Mouse (Mus musculus) kidney, postnatal 10 days (tissue): ENCODE measurements around the gene Iqgap2.

Experiments
- DNase-seq: peaks from one replicate; pipeline ENCODE4 v3.0.0; 2021; ENCODE audit warnings: mixed read lengths

Iqgap2 gene

GRCm38 (mm10) chr13:95884455-95884854, 7.3 kb downstream of the Iqgap2 start:
- no peak for DNase-seq

GRCm38 (mm10) chr13:95882001-95882400, 9.7 kb downstream of the Iqgap2 start:
- no peak for DNase-seq

GRCm38 (mm10) chr13:95881427-95881826, 10.3 kb downstream of the Iqgap2 start:
- DNase-seq = no peak

- peak; percentile 27 for DNase-seq
These were observed 11.1 kb downstream of the Iqgap2 start for GRCm38 (mm10) chr13:95880633-95881032.

- DNase-seq = no peak
These were observed 19.7 kb downstream of the Iqgap2 start for GRCm38 (mm10) chr13:95871993-95872392.

GRCm38 (mm10) chr13:95870626-95871025, 21.1 kb downstream of the Iqgap2 start:
- no peak for DNase-seq

- DNase-seq = no peak
These were observed 22.7 kb downstream of the Iqgap2 start for GRCm38 (mm10) chr13:95868896-95869540.

- no peak for DNase-seq
These were observed 29.5 kb downstream of the Iqgap2 start for GRCm38 (mm10) chr13:95862201-95862600.

- DNase-seq = no peak
These were observed 32.5 kb downstream of the Iqgap2 start for GRCm38 (mm10) chr13:95859271-95859670.

- no peak for DNase-seq
These were observed 32.9 kb downstream of the Iqgap2 start for GRCm38 (mm10) chr13:95858866-95859265.

- DNase-seq = no peak
These were observed 36.2 kb downstream of the Iqgap2 start for GRCm38 (mm10) chr13:95855537-95855936.

- DNase-seq = no peak
These were observed 40.1 kb downstream of the Iqgap2 start for GRCm38 (mm10) chr13:95851611-95852010.

GRCm38 (mm10) chr13:95850451-95850850, 41.3 kb downstream of the Iqgap2 start:
- no peak for DNase-seq

GRCm38 (mm10) chr13:95849501-95850007, 42.2 kb downstream of the Iqgap2 start:
- DNase-seq = no peak

- no peak for DNase-seq
These were observed 45.4 kb downstream of the Iqgap2 start for GRCm38 (mm10) chr13:95846364-95846763.

- no peak for DNase-seq
These were observed 46.8 kb downstream of the Iqgap2 start for GRCm38 (mm10) chr13:95844950-95845349.

GRCm38 (mm10) chr13:95843411-95844026, 48.2 kb downstream of the Iqgap2 start:
- peak; percentile 12 for DNase-seq

- no peak for DNase-seq
These were observed 48.9 kb downstream of the Iqgap2 start for GRCm38 (mm10) chr13:95842803-95843202.

GRCm38 (mm10) chr13:95841946-95842345, 49.8 kb downstream of the Iqgap2 start:
- DNase-seq = no peak

- no peak for DNase-seq
These were observed 54.8 kb downstream of the Iqgap2 start for GRCm38 (mm10) chr13:95836944-95837343.

GRCm38 (mm10) chr13:95833473-95833872, 58.2 kb downstream of the Iqgap2 start:
- no peak for DNase-seq

- no peak for DNase-seq
These were observed 59.0 kb downstream of the Iqgap2 start for GRCm38 (mm10) chr13:95832712-95833111.

- DNase-seq = peak; percentile 21
These were observed 60.0 kb downstream of the Iqgap2 start for GRCm38 (mm10) chr13:95831760-95832159.

- no peak for DNase-seq
These were observed 62.1 kb downstream of the Iqgap2 start for GRCm38 (mm10) chr13:95829431-95830171.
